Mouse (Mus musculus) spleen, postnatal 4 days (tissue): ENCODE results near the gene Htt.

Source experiments
- DNase-seq, 2 experiments: peaks; one replicate each; pipeline ENCODE4 v3.0.0; 2022; ENCODE audit warnings: low spot score in 2 of 2

Gene Htt

DNA sequence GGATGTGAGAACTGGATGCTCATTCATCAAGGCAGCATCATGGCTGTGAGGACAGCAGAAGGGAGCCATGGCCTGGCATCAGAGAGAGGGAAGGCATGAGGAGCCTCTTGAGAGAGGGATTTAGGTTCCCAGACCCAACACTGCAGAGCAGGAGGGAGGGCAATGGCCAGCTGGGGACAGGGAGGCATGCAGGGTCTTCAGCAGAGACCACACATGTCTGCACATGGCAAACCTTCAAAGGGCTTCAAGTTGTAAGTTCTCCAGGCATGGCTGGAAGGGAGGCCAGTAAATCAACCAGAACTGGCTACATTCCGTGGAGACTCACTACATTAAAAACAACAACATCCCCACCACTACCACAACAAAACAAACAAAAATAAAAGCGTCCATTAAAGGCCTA lies 169.6 kb downstream of the Htt start:
- no peak for DNase-seq

- no peak for DNase-seq
These were observed 170.2 kb downstream of the Htt start for GRCm38 (mm10) chr5:34931516-34932457.

DNA sequence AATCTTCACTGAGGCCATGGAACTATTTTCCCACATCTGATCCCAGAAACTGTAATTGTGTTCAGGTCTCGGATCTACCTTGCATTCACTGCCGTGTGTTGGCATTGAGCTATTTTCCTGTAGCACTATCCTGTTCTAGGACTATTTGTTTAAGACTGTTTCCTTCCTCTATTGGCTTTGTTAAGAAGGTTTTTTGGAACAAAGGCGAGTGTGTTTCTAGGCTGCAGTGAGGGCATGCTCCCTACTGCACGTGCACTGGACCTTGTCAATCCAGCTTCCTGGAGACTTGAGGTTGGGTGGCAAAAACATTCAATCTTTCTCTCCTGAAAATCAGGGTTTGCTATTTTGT lies 170.9 kb downstream of the Htt start:
- no peak for DNase-seq

DNA sequence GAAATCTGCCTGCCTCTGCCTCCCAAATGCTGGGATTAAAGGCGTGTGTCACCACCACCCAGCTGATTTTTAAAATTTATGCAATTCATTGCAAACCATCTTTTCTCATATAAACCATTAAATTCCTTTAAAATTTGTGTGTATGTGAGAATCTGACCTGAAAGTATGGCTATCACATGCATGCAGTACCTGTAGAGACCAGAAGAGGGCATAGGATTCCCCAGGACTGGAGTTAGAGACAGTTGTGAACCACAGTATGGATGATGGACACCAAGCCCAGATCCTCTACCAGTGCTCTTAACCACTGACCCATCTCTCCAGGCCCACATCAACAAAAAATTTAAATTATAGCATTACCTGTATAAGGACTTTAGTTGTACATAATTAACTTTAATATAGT lies 171.9 kb downstream of the Htt start:
- DNase-seq, result peak in 1 of 2 experiments; percentile 46

- DNase-seq, result no peak
These were observed 180.3 kb downstream of the Htt start for GRCm38 (mm10) chr5:34941710-34942470.

DNA sequence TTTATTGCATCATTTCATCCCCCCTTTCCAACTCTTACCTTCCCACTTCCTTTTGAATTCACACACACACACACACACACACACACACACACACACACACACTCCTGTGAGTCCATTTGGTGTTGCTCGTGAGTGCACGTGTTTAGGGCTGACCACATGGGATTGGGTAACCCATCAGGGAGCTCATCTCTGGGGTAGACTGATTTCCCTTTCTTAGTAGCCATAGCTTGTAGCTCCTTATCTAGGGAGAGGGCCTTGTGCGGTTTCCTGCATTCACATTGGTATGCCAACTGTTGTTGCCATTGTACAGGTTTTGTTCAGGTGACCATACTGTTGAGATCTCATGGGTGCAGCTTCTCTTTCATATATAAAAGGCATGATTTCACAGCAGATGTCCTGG lies 181.9 kb downstream of the Htt start:
- DNase-seq, result no peak

DNA sequence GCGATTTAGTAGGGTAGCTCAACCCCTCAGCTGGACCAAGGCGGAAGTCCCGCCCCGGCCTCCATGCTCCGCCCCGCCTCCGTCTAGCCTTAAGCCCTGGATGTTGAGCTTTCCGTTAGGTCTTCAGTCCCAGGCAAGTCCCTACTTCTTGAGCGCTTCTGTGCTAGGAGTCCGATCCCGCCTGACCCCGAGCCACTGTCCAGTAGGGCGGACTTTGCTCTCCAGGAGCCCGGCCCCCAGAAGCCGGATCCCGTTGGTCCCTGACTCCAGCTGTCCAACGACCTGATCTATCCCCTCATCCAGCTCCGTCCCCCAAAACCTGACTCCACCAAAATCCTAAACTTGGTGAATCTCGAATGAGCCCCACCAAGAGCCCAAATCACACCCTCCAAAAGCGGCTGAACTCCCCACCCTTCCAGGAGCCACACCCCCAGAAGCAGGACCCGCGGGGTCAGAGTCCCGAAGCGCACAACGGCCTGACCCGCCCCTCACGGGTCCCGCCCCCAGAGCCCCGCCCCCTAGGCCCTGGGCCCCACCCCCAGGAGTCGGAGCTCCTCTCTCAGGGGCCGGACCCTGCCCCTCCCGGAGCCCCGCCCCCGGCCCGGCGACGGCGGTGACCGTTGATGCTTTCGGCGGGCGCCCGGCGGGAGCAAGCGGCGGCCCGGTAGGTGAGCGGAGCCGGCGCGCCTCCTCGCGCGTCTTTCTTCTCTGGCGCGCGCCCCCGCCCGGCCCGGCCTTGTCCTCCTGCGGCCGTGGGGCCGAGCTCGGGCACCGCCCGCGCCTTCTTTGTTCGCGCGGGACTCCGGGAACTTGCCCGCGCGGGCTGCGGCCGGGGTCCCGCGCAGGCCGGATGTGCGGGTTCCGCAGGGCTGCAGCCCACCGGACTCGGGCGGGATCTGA lies 187.6 kb downstream of the Htt start, which contains the start of gene Rgs12:
TSS of gene Rgs12 (plus strand) at position 585 of the 900 bp plus-strand sequence.
- peak; percentile 90 to 94 for DNase-seq

DNA sequence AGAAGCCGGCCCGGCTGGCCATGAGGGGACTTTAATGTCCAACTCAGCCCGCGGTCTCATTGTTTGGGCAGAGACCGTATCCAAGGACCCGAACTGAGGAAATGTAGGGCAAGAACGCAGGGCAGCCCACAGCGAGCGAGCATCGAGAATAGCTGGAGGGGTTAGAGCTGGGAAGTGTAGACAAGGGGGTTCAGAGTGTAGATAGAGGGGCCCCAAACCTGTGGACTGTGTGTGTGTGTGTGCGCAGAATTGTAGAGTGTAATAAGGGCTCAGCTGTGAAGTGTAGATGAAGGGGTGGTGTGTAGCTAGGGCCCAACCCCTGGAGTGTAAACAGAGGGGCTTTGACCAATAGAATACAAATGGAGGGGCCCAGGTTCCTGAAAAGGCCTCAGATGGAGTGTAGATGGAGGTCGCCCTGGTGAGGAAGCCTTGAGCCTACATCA lies 188.2 kb downstream of the Htt start:
- DNase-seq, result peak in 1 of 2 experiments; percentile 78

DNA sequence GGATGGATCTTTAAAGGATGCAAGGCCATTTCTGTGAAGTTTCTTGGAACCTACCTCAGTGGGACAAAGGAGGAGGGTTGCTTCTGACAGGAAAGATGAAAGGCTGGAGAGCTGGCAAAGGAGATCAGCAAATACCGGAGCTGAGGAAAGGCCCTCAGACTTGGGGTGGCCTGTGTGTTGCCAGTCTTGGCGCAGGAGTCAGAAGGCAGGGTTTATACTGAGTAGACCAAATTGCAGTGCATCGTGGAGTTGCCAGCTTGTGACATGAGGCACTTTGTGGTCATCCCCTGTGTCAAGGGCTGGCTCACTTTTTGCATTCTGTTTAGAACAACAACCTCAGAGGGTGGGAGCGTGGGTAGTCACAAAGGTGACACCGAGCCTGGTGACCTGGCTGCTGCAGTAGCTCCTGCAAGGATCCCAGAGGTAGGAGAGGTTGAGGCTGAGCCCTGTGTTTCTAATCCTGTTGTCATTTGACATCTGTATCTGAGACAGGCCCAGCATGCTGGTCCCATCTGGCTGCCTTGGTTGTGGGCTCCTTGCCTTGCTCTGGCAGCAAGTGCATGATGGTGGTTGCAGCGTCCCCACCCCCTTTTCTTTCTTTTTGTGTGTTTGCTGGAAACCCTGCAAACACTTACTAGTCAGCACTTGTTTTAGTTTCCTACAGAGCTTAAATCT lies 189.1 kb downstream of the Htt start:
- no peak for DNase-seq

GRCm38 (mm10) chr5:34951161-34951834 lies 189.8 kb downstream of the Htt start:
- no peak for DNase-seq

GRCm38 (mm10) chr5:34954508-34954907 lies 193.0 kb downstream of the Htt start:
- DNase-seq, result no peak

DNA sequence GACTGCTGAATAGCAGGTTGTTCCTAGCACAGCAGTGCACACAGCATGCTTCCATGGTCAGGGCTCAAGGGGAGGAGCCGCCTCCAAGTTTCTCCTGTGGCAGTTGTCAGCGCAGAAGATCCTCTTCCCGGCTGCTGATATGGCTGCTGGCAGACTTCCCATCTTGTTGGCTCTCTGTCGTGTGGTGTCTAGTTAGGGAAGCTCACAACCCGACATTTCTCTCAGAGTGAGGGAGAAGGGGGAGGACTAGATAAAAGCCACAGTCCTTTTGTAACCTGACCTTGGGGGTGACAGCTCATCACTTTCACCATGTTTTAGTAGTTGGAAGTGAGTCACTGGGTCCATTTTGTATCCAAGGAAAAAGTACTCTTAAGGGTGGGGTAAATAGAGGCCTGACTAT lies 194.1 kb downstream of the Htt start:
- DNase-seq, result no peak

DNA sequence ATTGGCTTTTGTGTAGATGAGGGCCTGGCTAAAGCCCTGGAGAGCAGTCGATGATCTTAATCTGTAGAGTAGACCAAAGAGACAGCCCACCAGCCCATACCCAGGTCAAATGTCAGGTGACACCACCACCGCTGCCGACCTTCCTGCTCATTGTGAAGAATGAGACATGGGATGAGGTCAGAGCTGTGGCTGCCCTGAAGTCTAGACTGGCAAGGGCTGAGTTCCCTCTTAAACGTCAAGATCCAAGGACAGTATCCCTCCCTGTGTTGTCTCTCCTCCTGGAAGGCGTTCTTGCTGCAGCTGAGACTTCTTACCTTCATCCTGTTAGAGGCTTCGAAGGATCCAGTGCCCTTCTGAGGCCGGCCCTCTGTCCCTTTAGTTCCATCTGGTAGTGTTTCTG lies 194.6 kb downstream of the Htt start:
- no peak for DNase-seq

DNA sequence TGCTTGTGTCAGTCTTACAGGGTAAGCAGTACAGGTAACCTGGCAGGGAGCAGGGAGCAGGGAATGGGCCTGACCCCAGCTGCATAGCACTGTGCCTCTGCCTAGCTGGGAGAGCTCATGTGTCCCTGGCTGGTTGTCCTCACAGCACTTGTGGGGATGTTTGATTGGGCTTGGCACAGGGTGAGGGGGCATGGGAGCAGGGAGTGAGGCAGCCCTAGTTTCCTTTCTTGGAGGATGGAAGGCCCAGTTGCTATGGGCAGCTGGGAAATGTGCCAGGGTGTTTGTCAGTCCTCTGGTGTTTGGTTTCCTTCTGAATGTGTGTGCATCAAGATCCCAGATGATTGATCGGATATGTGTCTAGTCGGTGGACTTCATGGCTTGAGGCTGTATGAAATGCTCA lies 195.5 kb downstream of the Htt start:
- no peak for DNase-seq

DNA sequence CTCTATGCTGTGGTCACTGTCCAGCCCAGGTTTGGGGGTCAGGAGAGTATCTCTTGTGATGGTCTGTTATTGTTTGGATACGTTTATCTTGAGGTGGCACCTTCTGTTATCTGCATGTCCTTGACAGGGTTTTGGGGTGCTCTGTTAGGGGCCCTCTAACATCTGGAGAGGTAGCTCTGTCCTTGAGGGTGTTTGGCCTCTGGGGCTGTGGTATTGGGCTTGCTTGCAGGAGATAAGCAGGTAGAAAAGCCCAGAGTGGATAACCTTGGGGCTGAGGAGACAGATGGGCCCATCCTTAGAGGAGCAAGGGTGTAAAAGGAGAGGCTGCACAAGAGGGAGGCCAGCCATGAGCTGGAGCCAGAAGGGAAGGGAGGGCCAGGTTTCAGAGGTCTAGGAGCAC lies 198.5 kb downstream of the Htt start:
- DNase-seq, result peak in 1 of 2 experiments; percentile 63
